Mouse (Mus musculus) forebrain, embryonic 13.5 days (tissue): ENCODE data around the gene Apoc4. TPM values are rescaled to one million over a fixed set of nuclear protein-coding genes. Genes with fewer than 3 reads are reported as not detected.
A peak's percentile ranks its signal among the peaks of the same experiment; 100 is the strongest.

Experiments
- ATAC-seq: fragments of 200-750 bp; cut with Nextera tagmentation; 2 replicates; pipeline ENCODE4 v1.8.0; 2017
- H3K27ac ChIP-seq: fragments of 300-500 bp; sonication (generic); 2 replicates; pipeline ENCODE4 v1.5.1; 2015; ENCODE audit warnings: inconsistent platforms, mild to moderate bottlenecking, moderate library complexity
- H3K27me3 ChIP-seq: fragments of 300-500 bp; sonication (generic); 2 replicates; pipeline ENCODE4 v1.6.1; 2015; ENCODE audit warnings: mild to moderate bottlenecking, inconsistent platforms
- H3K36me3 ChIP-seq: fragments of 300-500 bp; sonication (generic); 2 replicates; pipeline ENCODE4 v1.6.1; 2015; ENCODE audit warnings: mild to moderate bottlenecking, inconsistent platforms; ENCODE audit not compliant: poor library complexity, severe bottlenecking
- H3K4me1 ChIP-seq: fragments of 300-500 bp; sonication (generic); 2 replicates; pipeline ENCODE4 v1.6.1; 2015; ENCODE audit warnings: inconsistent platforms
- H3K4me2 ChIP-seq: fragments of 300-500 bp; sonication (generic); 2 replicates; pipeline ENCODE4 v1.6.1; 2015; ENCODE audit warnings: inconsistent platforms, mild to moderate bottlenecking, moderate library complexity
- H3K4me3 ChIP-seq: fragments of 300-500 bp; sonication (generic); 2 replicates; pipeline ENCODE4 v1.5.1; 2015; ENCODE audit warnings: mild to moderate bottlenecking, inconsistent platforms
- H3K9ac ChIP-seq: fragments of 300-500 bp; sonication (generic); 2 replicates; pipeline ENCODE4 v1.6.1; 2015; ENCODE audit warnings: mild to moderate bottlenecking, inconsistent platforms
- H3K9me3 ChIP-seq: fragments of 300-500 bp; sonication (generic); replicated peaks from 2 replicates; pipeline ENCODE4 v1.6.1; 2016; ENCODE audit warnings: inconsistent platforms
- WGBS: fragments of 180-500 bp; shearing (Covaris S2); methylation state at CpG from one replicate; pipeline ENCODE4 v1.1.7; 2015; 5-methylcytosine and 5-hydroxymethylcytosine counted together
- polyA plus RNA-seq: library from polyadenylated mRNA; unstranded; fragments of >200 nt; fragmentation: Nextera tagmentation; extraction: Ambion mirVana; gene quantifications from 2 replicates; pipeline ENCODE4 v1.2.1, GENCODE M21; 2015

The Apoc4 gene
- 0.08 TPM in 1 of 2 replicates, not detected in the other for polyA plus RNA-seq

- H3K9me3 ChIP-seq: no peaks in the 10 kb centered on the region
- H3K4me3 ChIP-seq: no peak within 1 kb of the TSS
- no peak within 1 kb of the TSS for H3K27ac ChIP-seq
- no peak within 1 kb of the TSS for H3K4me2 ChIP-seq
- ATAC-seq: no peak
- WGBS: 61% methylated on average over 8 of the region's 8 CpGs
- no peak within 1 kb of the TSS for H3K9ac ChIP-seq
- H3K4me1 ChIP-seq: no peaks in the 10 kb centered on the region
- no peaks in the 10 kb centered on the region for H3K27me3 ChIP-seq
- no peaks in the 10 kb centered on the region for H3K36me3 ChIP-seq
Observed at GRCm38 (mm10) chr7:19681202-19681694, at the start of gene Apoc4, which contains the start of gene Gm44805. Gene Apoc4 (minus strand): TSS chr7:19681479. Gene Gm44805 (minus strand): TSS chr7:19681423.

GRCm38 (mm10) chr7:19726541-19726940, 45.3 kb upstream of the Apoc4 start:
- Histone ChIP-seq H3K27me3 (no peaks in the 10 kb centered on the region), H3K4me1 (no peaks in the 10 kb centered on the region), H3K36me3 (peaks cover 97% of the 10 kb centered on the region), H3K27ac (no peak overlapping the region), H3K9me3 (peaks cover 3% of the 10 kb centered on the region; the same call in 1 of the 2 replicates), H3K4me2 (no peak overlapping the region), H3K9ac (no peak overlapping the region), H3K4me3 (no peak overlapping the region)
- 91% methylated on average over 4 of the region's 4 CpGs for WGBS
- ATAC-seq: no peak

- no peak overlapping the region for H3K4me2 ChIP-seq
- no peak for ATAC-seq
- no peak overlapping the region for H3K27ac ChIP-seq
- peaks cover 9% of the 10 kb centered on the region; the same call in 1 of the 2 replicates for H3K9me3 ChIP-seq
- 96% methylated on average over 12 of the region's 12 CpGs for WGBS
- H3K36me3 ChIP-seq: peaks cover 95% of the 10 kb centered on the region
- H3K9ac ChIP-seq: no peak overlapping the region
- no peaks in the 10 kb centered on the region for H3K27me3 ChIP-seq
- no peaks in the 10 kb centered on the region for H3K4me1 ChIP-seq
- no peak overlapping the region for H3K4me3 ChIP-seq
Observed at GRCm38 (mm10) chr7:19724167-19724566, 42.9 kb upstream of the Apoc4 start.

GRCm38 (mm10) chr7:19722754-19723195, 41.5 kb upstream of the Apoc4 start:
- H3K27ac ChIP-seq: no peak overlapping the region
- H3K4me2 ChIP-seq: no peak overlapping the region
- ATAC-seq: no peak
- no peak overlapping the region for H3K4me3 ChIP-seq
- no peaks in the 10 kb centered on the region for H3K4me1 ChIP-seq
- no peaks in the 10 kb centered on the region for H3K27me3 ChIP-seq
- H3K9ac ChIP-seq: no peak overlapping the region
- H3K36me3 ChIP-seq: peaks cover 83% of the 10 kb centered on the region
- WGBS: 94% methylated on average over 6 of the region's 6 CpGs
- H3K9me3 ChIP-seq: peaks cover 9% of the 10 kb centered on the region; the same call in 1 of the 2 replicates

GRCm38 (mm10) chr7:19719200-19719599, 37.9 kb upstream of the Apoc4 start:
- peaks cover 9% of the 10 kb centered on the region; the same call in 1 of the 2 replicates for H3K9me3 ChIP-seq
- WGBS: 93% methylated on average over 4 of the region's 4 CpGs
- H3K27ac ChIP-seq: no peak overlapping the region
- H3K4me3 ChIP-seq: no peak overlapping the region
- H3K9ac ChIP-seq: no peak overlapping the region
- peaks cover 53% of the 10 kb centered on the region for H3K36me3 ChIP-seq
- ATAC-seq: no peak
- no peak overlapping the region for H3K4me2 ChIP-seq
- H3K27me3 ChIP-seq: no peaks in the 10 kb centered on the region
- peaks cover 14% of the 10 kb centered on the region for H3K4me1 ChIP-seq

- Histone ChIP-seq H3K4me2 (no peak overlapping the region), H3K36me3 (peaks cover 50% of the 10 kb centered on the region), H3K27ac (no peak overlapping the region), H3K9me3 (peaks cover 9% of the 10 kb centered on the region; the same call in 1 of the 2 replicates), H3K4me3 (no peak overlapping the region), H3K9ac (no peak overlapping the region), H3K27me3 (no peaks in the 10 kb centered on the region), H3K4me1 (peaks cover 22% of the 10 kb centered on the region)
- WGBS: 94% methylated on average over 5 of the region's 5 CpGs
- ATAC-seq: no peak
Observed at GRCm38 (mm10) chr7:19718297-19718952, 37.1 kb upstream of the Apoc4 start.

- Histone ChIP-seq H3K27ac (no peak overlapping the region), H3K27me3 (no peaks in the 10 kb centered on the region), H3K4me3 (no peak overlapping the region), H3K4me2 (no peak overlapping the region), H3K9ac (no peak overlapping the region), H3K36me3 (peaks cover 50% of the 10 kb centered on the region), H3K9me3 (peaks cover 9% of the 10 kb centered on the region; the same call in 1 of the 2 replicates), H3K4me1 (peaks cover 23% of the 10 kb centered on the region)
- no peak for ATAC-seq
- 92% methylated on average over 4 of the region's 4 CpGs for WGBS
Observed at GRCm38 (mm10) chr7:19717346-19717745, 36.1 kb upstream of the Apoc4 start.

- ATAC-seq: no peak
- H3K4me1 ChIP-seq: peaks cover 23% of the 10 kb centered on the region
- peak overlapping the region; percentile 90 for H3K27ac ChIP-seq
- H3K4me2 ChIP-seq: peak overlapping the region; percentile 63
- H3K36me3 ChIP-seq: peaks cover 52% of the 10 kb centered on the region
- H3K4me3 ChIP-seq: no peak overlapping the region
- H3K27me3 ChIP-seq: no peaks in the 10 kb centered on the region
- H3K9me3 ChIP-seq: peaks cover 9% of the 10 kb centered on the region; the same call in 1 of the 2 replicates
- no peak overlapping the region; the same call in 1 of the 2 replicates for H3K9ac ChIP-seq
- 89% methylated on average over 2 of the region's 2 CpGs for WGBS
Observed at GRCm38 (mm10) chr7:19716822-19717221, 35.5 kb upstream of the Apoc4 start.

GRCm38 (mm10) chr7:19716055-19716682, 34.9 kb upstream of the Apoc4 start:
- peaks cover 52% of the 10 kb centered on the region for H3K36me3 ChIP-seq
- H3K4me1 ChIP-seq: peaks cover 23% of the 10 kb centered on the region
- ATAC-seq: no peak
- peak overlapping the region; percentile 37 for H3K4me3 ChIP-seq
- H3K27ac ChIP-seq: peak overlapping the region; percentile 90
- 6% methylated on average over 18 of the region's 18 CpGs for WGBS
- H3K4me2 ChIP-seq: peak overlapping the region; percentile 63
- H3K27me3 ChIP-seq: no peaks in the 10 kb centered on the region
- peak overlapping the region; percentile 53 for H3K9ac ChIP-seq
- H3K9me3 ChIP-seq: 0 out of 2 replicates have a peak, but pooled peaks cover 2% of the 10 kb centered on the region

GRCm38 (mm10) chr7:19715239-19716054, 34.2 kb upstream of the Apoc4 start, which contains the start of gene Tomm40:
Gene Tomm40 (minus strand): TSS chr7:19715438.
- peak; percentile 98 for ATAC-seq
- Histone ChIP-seq H3K36me3 (peaks cover 50% of the 10 kb centered on the region), H3K27me3 (no peaks in the 10 kb centered on the region), H3K9me3 (no peaks in the 10 kb centered on the region), H3K4me1 (peaks cover 23% of the 10 kb centered on the region), H3K4me2 (peak within 1 kb of the TSS; percentile 98), H3K9ac (peak within 1 kb of the TSS; percentile 95), H3K27ac (peak within 1 kb of the TSS; percentile 90), H3K4me3 (peak within 1 kb of the TSS; percentile 100)
- under 1% methylated on average over 56 of the region's 59 CpGs for WGBS

GRCm38 (mm10) chr7:19714836-19715235, 33.6 kb upstream of the Apoc4 start:
- no peaks in the 10 kb centered on the region for H3K9me3 ChIP-seq
- peaks cover 51% of the 10 kb centered on the region for H3K36me3 ChIP-seq
- no peaks in the 10 kb centered on the region for H3K27me3 ChIP-seq
- peak overlapping the region; percentile 100 for H3K4me3 ChIP-seq
- H3K27ac ChIP-seq: peak overlapping the region; percentile 70
- WGBS: 0% methylated on average over 39 of the region's 39 CpGs
- no peak for ATAC-seq
- peak overlapping the region; percentile 98 for H3K4me2 ChIP-seq
- H3K4me1 ChIP-seq: peaks cover 23% of the 10 kb centered on the region
- H3K9ac ChIP-seq: peak overlapping the region; percentile 95
